Mouse (Mus musculus) embryonic facial prominence, embryonic 10.5 days (tissue): ENCODE data around the gene Ccdc88a. TPM values are rescaled to one million over a fixed set of nuclear protein-coding genes. Genes with fewer than 3 reads are reported as not detected.

ENCODE experiments used
- DNase-seq: peaks from one replicate; pipeline ENCODE4 v3.0.0-alpha.2; 2017; ENCODE audit warnings: low spot score
- H3K27ac ChIP-seq: fragments of 300-500 bp; sonication (generic); replicated peaks from 2 replicates; pipeline ENCODE4 v1.5.1; 2016; ENCODE audit warnings: mild to moderate bottlenecking
- H3K27me3 ChIP-seq: fragments of 300-500 bp; sonication (generic); replicated peaks from 2 replicates; pipeline ENCODE4 v1.6.1; 2016; ENCODE audit warnings: low read depth, mild to moderate bottlenecking; ENCODE audit not compliant: poor library complexity, severe bottlenecking
- H3K36me3 ChIP-seq: fragments of 300-500 bp; sonication (generic); replicated peaks from 2 replicates; pipeline ENCODE4 v1.6.1; 2016; ENCODE audit warnings: mild to moderate bottlenecking, moderate library complexity
- H3K4me1 ChIP-seq: fragments of 300-500 bp; sonication (generic); 2 replicates; pipeline ENCODE4 v1.6.1; 2016
- H3K4me3 ChIP-seq: fragments of 300-500 bp; sonication (generic); 2 replicates; pipeline ENCODE4 v1.5.1; 2016; ENCODE audit warnings: mild to moderate bottlenecking, moderate library complexity
- H3K9me3 ChIP-seq: fragments of 300-500 bp; sonication (generic); 2 replicates; pipeline ENCODE4 v1.6.1; 2016; ENCODE audit warnings: mild to moderate bottlenecking
- WGBS: fragments of 180-500 bp; shearing (Covaris S2); methylation state at CpG from one replicate; pipeline ENCODE4 v1.1.7; 2016; 5-methylcytosine and 5-hydroxymethylcytosine counted together
- polyA plus RNA-seq: library from polyadenylated mRNA; unstranded; fragments of >200 nt; fragmentation: Nextera tagmentation; extraction: Ambion mirVana; gene quantifications from 2 replicates; pipeline ENCODE4 v1.2.1, GENCODE M21; 2016

Gene Ccdc88a
- polyA plus RNA-seq, 1 experiment from 2014 or later = 40.0 TPM

DNA sequence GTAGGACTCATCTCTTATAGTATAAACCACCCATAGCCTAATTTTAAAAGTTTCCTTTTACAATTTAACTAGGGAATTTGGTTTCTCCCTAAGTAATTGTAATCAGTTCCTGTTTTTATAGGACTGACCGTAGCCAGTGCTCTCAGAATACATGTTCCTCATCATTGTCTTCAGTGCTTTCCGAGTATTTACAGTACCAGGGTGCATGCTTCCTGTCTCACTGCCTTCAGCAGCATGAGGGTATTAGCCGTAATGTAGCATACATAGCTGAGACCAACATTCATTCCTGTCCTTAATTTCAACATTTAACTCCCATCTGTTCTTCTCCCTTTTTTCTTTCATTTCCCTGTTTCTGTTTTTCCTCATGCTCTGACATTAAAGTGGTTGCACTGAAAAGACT, 123.5 kb downstream of the Ccdc88a start:
- peaks cover 71% of the 10 kb centered on the region for H3K36me3 ChIP-seq
- WGBS = 83% methylated on average over 3 of the region's 3 CpGs
- H3K27me3 ChIP-seq = no peaks in the 10 kb centered on the region
- H3K27ac ChIP-seq = no peak overlapping the region
- no peak overlapping the region for H3K4me3 ChIP-seq
- DNase-seq = no peak
- H3K4me1 ChIP-seq = no peaks in the 10 kb centered on the region
- H3K9me3 ChIP-seq = no peaks in the 10 kb centered on the region

DNA sequence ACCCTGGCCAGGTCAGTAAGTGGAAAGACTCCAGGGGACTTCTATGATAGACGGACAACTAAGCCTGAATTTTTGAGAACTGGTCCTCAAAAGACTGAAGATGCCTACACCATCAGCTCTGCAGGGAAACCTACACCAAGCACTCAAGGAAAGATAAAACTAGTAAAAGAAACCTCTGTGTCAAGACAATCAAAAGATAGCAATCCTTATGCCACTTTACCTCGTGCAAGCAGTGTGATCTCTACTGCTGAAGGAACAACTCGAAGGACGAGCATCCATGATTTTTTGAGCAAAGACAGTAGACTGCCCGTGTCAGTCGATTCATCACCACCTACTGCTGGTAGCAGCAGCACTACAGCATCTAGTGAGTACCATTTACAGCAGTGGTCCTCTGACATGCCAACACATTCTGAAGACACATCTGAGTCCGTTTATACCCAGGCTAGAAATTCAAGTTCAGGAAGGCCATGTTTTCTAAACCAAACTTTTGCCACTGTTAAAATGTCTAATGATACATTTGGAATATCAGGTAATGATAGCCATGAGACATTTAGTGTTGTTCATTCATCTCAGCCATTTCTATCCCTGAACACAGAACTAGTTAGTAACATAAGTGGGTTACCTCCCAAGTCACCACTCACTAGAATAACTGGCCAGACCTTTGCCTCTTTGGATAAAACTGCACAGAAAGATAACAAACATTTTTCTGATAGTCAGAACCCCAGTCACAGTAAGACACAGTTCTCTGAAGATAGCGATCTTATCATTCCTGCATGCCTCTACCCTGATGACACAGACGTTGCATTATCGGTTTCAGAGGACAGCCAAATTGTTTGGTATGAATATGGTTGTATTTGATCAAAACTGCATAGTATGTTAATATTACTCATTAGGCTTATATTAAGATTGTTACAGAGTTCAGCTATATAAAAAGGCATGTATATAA, 130.8 kb downstream of the Ccdc88a start:
- Histone ChIP-seq H3K4me1 (no peaks in the 10 kb centered on the region), H3K27ac (no peak overlapping the region), H3K27me3 (no peaks in the 10 kb centered on the region), H3K36me3 (peaks cover 54% of the 10 kb centered on the region), H3K9me3 (no peaks in the 10 kb centered on the region), H3K4me3 (no peak overlapping the region)
- 93% methylated on average over 10 of the region's 10 CpGs for WGBS
- no peak for DNase-seq

DNA sequence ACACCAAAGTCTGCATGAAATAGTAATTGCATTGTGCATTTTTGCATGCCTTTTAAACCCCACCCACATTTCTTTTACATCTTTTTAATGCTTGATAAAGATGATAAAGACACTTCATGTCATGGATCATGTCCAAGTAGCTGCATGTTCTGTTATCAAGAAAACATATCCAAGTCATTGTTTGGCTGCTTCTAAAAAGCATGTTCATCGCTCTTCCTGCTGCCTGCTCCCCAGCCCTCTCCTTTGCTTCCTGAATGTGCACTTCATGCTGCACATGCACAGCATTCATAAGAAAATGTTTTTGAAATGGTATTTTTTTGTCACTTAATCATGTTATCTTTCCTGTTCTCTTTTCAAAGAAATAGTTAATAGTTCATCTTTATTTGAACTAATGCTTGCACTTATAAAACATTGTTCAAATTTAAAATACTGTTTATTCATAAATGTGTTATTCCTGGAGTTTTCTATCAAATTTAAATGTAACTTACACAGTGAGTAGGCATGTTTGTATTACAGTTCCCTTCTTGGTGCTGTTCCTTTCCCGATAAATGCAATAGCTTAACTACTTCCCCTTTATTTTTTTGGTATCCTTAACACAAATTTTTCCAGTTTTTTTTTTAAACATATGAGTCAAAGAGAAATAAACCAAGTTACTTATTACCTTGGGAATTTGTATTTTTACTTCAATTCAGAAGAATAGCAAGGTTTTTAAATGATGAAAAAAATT, 131.6 kb downstream of the Ccdc88a start:
- no peaks in the 10 kb centered on the region for H3K4me1 ChIP-seq
- H3K36me3 ChIP-seq = peaks cover 52% of the 10 kb centered on the region
- WGBS = 89% methylated on average over 2 of the region's 2 CpGs
- no peak overlapping the region for H3K27ac ChIP-seq
- H3K4me3 ChIP-seq = no peak overlapping the region
- DNase-seq = no peak
- H3K27me3 ChIP-seq = no peaks in the 10 kb centered on the region
- H3K9me3 ChIP-seq = no peaks in the 10 kb centered on the region

DNA sequence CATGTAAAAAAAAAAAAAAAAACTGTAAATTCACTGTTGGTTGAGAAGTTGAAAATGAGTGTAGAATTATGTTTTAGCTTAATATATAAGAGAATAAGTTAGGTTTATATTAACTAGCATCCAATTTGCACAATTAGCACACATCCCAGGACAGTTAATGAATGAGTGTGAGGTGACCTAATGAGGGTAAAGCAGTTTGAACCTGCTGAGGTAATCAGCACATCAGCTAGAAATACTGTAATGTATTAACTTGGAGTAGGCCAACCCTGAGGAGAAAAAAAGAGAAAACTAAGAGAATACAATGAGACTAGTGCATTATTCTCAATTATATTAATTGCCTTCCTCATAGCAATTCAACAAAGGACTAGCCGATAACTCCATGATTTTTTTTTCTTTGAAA, 136.0 kb downstream of the Ccdc88a start:
- Histone ChIP-seq H3K9me3 (no peaks in the 10 kb centered on the region), H3K27me3 (no peaks in the 10 kb centered on the region), H3K36me3 (peaks cover 44% of the 10 kb centered on the region), H3K27ac (no peak overlapping the region), H3K4me3 (no peak overlapping the region), H3K4me1 (peaks cover 6% of the 10 kb centered on the region)
- DNase-seq = no peak
- WGBS = 99% methylated on average over 1 of the region's 1 CpGs

DNA sequence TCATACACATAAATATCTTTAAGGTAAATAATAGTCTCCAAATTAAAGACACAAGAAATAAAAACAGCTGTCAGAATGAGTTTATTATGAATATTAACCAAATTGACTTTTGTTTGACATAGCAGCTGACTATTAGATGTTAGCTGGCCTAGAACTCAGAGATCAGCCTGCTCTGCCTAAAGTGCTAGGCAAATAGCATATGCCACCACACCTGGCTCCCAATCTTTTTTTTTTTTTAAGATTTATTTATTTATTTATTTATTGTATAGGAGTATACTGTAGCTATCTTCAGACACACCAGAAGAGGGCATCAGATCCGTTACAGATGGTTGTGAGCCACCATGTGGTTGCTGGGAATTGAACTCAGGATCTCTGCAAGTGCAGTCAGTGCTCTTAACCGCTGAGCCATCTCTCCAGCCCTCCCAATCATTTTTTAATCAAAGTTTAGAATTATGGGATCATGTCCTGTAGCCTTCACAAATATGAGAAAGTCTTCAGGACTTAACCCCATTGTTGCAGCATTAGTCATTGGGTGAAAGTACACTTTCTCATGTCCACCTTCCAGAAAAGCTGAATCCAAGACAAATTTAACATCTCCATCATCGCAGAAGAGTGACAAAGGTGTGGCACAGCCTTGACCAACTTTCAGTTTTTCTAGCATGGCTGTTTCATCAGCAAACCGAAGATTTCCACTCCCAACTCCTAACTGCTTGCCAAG, 139.5 kb downstream of the Ccdc88a start:
- H3K4me1 ChIP-seq = peaks cover 6% of the 10 kb centered on the region
- H3K27me3 ChIP-seq = no peaks in the 10 kb centered on the region
- no peak overlapping the region for H3K4me3 ChIP-seq
- peaks cover 26% of the 10 kb centered on the region for H3K36me3 ChIP-seq
- H3K27ac ChIP-seq = no peak overlapping the region
- H3K9me3 ChIP-seq = no peaks in the 10 kb centered on the region
- WGBS = 91% methylated on average over 4 of the region's 4 CpGs
- DNase-seq = no peak

DNA sequence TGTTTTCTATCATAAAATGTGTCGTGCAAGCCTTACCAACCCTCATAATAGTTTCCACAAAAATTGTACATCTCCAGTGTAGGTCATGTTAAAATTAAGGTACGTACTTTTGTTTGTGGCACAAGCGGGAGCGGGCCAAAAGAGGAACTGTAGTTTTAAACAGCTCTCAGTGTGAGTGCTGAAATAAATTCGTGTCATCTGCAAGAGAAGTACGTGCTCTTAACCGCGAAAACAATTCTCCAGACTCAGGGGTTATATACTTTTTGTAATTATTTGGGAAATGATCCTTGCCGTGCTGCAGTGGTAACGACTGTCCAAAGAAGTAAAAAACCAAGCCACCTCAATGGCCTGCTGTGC, 140.8 kb downstream of the Ccdc88a start:
- Histone ChIP-seq H3K27ac (peak overlapping the region; percentile 88), H3K36me3 (peaks cover 26% of the 10 kb centered on the region), H3K9me3 (no peaks in the 10 kb centered on the region), H3K27me3 (no peaks in the 10 kb centered on the region), H3K4me3 (peak overlapping the region; percentile 77), H3K4me1 (peaks cover 6% of the 10 kb centered on the region)
- 29% methylated on average over 10 of the region's 10 CpGs for WGBS
- no peak for DNase-seq

DNA sequence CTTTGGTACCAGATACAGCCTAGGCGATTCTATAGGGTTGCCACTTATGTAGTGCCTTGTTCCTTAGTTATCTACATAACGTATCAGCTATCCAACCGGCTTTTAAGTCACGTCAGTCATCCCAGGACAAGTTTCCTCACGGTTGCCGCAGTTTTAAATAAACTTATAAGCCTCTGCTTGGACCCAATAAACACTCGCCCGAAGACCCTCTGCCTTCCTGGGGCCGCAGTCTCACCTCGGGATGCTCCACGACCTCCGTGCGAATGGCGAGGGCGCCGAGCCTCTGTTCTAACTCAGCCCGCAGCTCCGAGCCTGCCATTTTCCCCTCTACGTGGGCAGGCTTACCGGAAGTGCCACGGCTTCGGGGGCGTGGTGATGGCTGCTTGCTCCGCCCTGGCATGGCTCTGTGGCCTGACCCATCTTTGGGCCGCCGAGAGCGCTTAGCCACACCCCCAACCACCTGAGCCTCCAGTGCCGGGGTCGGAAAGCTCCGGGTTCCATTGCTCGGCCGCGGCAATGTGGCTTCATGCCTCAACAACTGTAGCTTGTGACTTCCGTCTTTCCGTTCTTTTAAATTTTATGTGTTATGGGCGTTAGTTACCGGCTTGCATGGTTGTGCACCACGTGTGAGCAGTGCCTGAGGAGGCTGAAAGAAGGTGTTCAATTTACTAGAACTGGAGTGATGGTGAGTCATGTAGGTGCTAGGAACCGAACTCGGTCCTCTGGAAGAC, 141.4 kb downstream of the Ccdc88a start, which contains the start of gene Prorsd1:
Gene Prorsd1 (minus strand): TSS at position 352 of the 731 bp plus-strand sequence.
- no peaks in the 10 kb centered on the region for H3K27me3 ChIP-seq
- DNase-seq = peak; percentile 94
- peaks cover 25% of the 10 kb centered on the region for H3K36me3 ChIP-seq
- H3K27ac ChIP-seq = peak within 1 kb of the TSS; percentile 88
- H3K4me3 ChIP-seq = peak within 1 kb of the TSS; percentile 77
- H3K9me3 ChIP-seq = no peaks in the 10 kb centered on the region
- peaks cover 6% of the 10 kb centered on the region for H3K4me1 ChIP-seq
- 3% methylated on average over 40 of the region's 40 CpGs for WGBS

DNA sequence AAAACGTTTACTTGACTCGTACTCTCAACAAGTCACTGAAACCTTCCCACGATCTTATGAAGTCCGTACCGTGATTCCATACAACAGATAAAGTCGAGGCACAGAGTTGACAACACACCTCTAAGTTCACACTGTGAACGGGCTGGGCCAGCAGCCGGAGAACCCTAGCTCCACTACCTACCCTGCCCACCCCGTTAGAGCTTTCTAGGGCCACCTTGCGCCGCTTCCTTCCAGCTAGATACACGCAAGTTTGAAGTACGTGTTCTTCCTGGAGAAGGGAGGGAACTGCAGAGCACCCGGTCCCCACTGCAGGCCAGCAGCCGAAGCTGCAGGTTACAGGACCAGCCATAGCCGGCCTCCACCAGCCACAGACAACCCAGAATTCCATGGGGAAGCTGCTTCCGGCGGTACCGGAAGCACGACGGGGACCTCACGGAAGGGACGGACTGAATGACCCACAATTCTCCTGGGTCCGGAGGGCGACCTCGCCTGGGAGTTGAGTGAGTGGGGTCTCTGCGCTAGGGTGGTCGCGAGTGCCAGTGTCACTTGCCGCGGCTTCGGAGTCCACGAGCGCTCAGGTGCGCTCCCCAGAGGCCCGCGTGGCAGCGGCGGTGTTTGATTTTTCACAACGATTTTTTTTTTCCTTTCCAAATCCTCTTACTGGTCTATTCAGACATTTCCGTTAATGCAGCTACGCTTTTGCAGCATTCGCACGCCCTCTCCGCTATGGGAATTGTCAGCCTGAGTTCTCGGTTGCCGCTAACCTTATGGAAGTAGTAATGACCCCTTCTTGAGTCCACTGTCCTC, 152.7 kb downstream of the Ccdc88a start, which contains the start of gene Mtif2:
Gene Mtif2 (plus strand): TSS at position 421 of the 807 bp plus-strand sequence.
- Histone ChIP-seq H3K4me3 (peak within 1 kb of the TSS; percentile 79), H3K4me1 (peaks cover 10% of the 10 kb centered on the region), H3K9me3 (no peaks in the 10 kb centered on the region), H3K36me3 (peaks cover 15% of the 10 kb centered on the region), H3K27me3 (no peaks in the 10 kb centered on the region), H3K27ac (peak within 1 kb of the TSS; percentile 92)
- 3% methylated on average over 47 of the region's 47 CpGs for WGBS
- DNase-seq = peak; percentile 89

DNA sequence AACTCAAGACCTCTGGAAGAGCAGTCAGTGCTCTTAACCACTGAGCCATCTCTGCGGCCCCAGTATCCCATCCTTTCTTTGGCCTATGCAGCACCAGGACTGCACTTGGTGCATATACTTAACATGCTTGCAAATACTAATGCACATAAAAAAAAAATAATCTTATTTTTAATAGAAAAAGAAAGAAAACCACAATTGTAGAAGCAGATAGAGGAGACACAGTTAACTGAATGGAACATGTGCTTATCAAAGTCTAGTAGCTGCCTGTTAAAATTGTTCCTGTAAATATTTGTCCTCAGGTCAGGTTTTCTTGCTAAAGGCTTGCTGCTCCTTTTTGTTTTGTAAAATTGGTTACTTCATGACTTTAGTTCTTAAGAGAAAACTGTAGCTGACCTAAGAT, 164.7 kb downstream of the Ccdc88a start:
- H3K4me3 ChIP-seq = no peak overlapping the region
- peaks cover 85% of the 10 kb centered on the region for H3K36me3 ChIP-seq
- H3K27me3 ChIP-seq = no peaks in the 10 kb centered on the region
- no peaks in the 10 kb centered on the region for H3K9me3 ChIP-seq
- no peak for DNase-seq
- H3K4me1 ChIP-seq = no peaks in the 10 kb centered on the region
- H3K27ac ChIP-seq = no peak overlapping the region
- 97% methylated on average over 1 of the region's 1 CpGs for WGBS

DNA sequence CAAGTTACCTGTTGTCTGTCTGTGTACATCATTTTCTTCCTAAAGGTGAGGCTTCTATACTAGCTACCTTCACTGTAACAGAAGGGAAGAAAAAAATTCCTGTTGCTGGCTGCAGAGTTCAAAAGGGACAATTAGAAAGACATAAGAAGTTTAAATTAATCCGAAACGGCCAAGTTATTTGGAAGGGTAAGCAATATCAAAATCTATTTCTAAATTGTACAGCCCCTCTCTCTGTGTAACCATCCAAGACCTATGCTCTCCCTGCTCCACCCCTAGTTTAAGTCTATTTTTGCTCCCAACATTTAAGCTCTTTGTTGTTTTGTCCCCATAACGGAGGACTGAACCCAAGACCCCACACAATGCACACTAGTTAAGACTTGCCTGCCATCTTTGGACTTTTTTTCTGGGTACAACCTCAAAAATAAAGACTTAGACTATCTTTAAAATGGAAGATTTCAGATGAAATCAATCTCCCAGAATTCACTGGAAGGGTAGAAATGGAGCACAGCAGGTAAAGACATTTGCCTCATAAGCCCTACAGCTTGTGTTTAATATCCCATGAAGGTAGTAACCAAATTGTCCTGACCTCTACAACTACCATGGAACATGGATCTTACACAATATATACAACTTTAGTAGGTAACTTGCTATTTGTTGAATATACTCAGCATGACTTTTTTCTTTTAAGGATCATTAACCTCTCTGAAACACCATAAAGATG, 170.9 kb downstream of the Ccdc88a start:
- Histone ChIP-seq H3K36me3 (peaks cover 75% of the 10 kb centered on the region), H3K4me3 (no peak overlapping the region), H3K9me3 (no peaks in the 10 kb centered on the region), H3K4me1 (peaks cover 13% of the 10 kb centered on the region), H3K27ac (no peak overlapping the region), H3K27me3 (no peaks in the 10 kb centered on the region)
- 92% methylated on average over 3 of the region's 3 CpGs for WGBS
- no peak for DNase-seq
